Mouse (Mus musculus) adrenal gland, postnatal 10 days (tissue): ENCODE measurements around the gene Gmppa. TPM values are rescaled to one million over a fixed set of nuclear protein-coding genes. Genes with fewer than 3 reads are reported as not detected.

Experiments
- DNase-seq: peaks from one replicate; pipeline ENCODE4 v3.0.0; 2021; ENCODE audit warnings: mixed read lengths
- long read RNA-seq, 2 experiments: library from polyadenylated mRNA; stranded (forward); transcript quantifications; one replicate each; pipeline ENCODE4 v2.0.0; 2021
- total RNA-seq, 2 experiments: library from RNA; stranded (reverse); gene quantifications; 2 replicates each; pipeline ENCODE4 v1.2.3; 2021

Gmppa gene
- 10 to 100 TPM; 58.6 to 61.8 TPM for total RNA-seq
- long read RNA-seq, experiment 1, transcript Gmppa-201 (13 exons, 1,539 nt): major isoform, 25 of 56 reads
- long read RNA-seq, experiment 1, partial matches to known transcripts: 19 of 56 reads
- long read RNA-seq, experiment 1, other reads (novel, unspliced or antisense): 9 of 56 reads
- long read RNA-seq, experiment 2, transcript Gmppa-202 (14 exons, 1,692 nt): minor isoform, 5 of 26 reads
- long read RNA-seq, experiment 2, transcript Gmppa-201 (13 exons, 1,539 nt): major isoform, 11 of 26 reads
- long read RNA-seq, experiment 2, partial matches to known transcripts: 1 of 26 reads
- long read RNA-seq, experiment 2, other reads (novel, unspliced or antisense): 9 of 26 reads

DNA sequence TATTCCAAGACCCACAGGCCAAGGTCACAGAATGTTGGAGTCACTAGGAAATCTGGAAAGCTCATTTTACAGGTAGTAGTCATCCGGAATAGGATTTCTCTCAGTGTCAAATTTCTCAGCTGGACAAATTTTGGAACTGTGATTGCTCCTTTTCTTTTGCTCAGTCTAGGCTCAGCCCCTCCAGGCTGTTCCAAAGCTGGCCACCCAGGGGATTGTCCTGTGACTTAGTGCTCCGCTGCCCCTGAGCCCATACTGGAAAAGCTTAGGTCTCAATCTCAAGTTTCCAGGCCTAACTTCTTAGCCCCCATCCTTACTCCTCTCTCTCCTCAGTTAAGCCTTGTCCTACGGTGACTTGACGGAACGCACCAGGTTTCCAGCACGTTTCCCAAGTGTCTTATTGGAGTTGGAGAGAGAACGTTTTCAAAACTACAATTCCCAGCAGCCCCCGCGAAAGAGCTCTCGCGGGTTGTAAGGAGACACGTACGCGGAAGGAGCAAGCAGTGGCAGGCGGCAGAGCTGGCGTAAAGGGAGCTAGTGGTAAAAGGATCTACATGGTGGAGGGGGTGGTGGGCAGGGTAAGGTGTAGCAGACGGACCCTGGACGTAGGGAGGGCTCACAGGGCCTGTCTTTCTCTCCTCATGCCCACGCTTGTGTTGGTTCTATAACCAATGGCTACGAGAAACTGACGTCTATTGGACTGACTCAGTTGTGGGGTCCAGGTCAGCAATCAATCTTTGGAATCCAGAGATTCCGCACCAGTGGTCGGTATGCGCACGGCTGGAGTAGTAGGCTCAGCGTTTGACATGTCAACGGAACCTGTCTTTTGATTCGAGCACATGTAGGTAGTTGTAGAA is at the start of gene Gmppa:
Gene Gmppa (plus strand): TSS at position 456 of the 854 bp plus-strand sequence.
- DNase-seq: peak; percentile 88

DNA sequence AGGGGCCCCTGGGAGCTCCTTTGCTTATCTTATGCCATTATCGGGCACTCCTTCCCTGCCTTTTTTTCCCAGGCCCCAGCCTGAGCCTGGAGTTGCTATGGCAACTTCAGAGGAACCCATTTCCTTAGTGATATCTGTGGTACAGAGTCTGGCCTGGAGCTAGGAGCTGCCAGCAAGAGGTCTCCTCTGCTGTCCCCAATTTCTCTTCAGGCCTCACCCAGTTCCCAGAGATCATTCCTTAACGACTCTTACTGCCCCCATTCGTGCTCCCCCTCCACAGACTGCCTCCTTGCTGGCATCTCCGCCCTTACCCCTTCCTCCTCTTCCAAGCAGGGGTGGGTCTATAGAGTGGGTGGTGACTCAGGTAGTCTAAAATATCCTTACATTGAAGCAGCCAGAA is 49.6 kb upstream of the Gmppa start:
- DNase-seq: no peak

DNA sequence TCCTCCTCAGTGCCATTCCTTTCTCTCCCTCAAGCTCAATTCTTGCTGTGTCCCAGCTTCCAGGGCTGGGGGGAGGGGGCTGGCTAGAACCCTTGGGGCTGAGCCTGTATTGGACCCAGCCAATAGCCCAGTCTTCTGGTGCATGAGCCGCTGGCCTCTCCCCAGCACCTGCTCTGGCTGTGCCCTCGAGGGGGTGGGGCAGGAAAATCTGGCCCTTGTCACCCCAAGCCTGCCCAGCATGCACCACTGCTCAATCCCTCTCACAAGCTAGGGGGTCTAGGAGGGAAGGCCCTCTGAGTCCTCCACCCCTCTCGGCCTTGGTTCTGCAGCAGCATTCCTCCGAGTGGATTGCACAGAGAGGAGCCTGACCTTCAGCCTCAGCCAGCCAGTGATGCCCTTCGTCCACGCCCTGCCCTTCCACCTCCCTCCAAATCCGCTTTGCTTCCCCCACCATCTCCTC is 48.2 kb upstream of the Gmppa start:
- no peak for DNase-seq

DNA sequence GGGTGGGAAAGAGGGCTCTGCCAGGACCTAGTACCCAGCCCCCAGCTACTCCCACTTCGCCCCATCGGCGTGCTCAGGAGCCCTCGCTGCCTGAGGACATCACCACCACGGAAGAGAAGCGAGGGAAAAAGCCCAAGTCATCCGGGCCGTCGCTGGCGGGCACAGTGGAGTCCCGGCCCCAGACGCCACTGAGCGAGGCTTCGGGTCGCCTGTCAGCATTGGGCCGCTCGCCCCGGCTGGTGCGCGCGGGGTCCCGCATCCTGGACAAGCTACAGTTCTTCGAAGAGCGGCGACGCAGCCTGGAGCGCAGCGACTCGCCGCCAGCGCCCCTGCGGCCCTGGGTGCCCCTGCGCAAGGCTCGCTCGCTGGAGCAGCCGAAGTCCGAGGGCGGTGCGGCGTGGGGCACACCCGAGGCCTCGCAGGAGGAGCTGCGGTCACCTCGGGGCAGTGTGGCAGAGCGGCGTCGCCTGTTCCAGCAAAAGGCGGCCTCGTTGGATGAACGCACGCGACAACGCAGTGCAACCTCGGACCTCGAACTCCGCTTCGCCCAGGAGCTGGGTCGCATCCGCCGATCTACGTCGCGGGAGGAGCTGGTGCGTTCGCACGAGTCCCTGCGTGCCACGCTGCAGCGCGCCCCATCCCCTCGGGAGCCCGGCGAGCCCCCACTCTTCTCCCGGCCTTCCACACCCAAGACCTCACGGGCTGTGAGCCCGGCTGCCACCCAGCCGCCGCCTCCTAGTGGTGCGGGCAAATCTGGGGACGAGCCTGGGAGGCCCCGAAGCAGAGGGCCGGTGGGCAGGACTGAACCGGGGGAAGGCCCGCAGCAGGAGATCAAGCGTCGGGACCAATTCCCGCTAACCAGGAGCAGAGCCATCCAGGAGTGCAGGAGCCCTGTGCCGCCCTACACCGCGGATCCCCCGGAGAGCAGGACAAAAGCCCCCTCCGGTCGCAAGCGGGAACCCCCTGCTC is 47.5 kb upstream of the Gmppa start:
- DNase-seq: no peak

DNA sequence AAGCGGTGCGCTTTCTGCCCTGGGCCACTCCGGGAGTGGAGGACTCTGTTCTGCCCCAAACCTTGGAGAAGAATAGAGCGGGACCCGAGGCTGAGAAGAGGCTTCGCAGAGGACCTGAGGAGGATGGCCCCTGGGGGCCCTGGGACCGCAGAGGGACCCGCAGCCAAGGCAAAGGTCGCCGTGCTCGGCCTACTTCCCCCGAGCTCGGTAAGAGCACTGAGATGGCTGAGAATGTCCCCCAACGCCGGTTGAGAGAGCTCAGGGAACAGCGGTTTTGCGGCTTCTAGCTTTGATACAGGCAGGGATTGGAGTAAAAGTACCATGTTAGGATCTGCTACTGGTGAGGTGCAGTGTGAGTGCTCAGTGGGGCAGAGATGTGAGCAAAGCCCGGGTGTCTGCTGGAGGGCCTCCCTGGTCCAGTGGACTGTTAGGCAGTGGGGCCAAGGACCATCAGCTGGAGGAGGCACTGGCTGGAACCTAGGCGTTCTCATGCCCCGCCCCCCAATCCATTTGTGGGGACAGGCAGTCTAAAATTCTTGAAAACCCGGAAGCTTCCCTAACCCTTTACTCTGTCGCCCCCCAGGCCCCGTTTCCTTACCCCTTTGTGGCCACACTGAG is 46.7 kb upstream of the Gmppa start:
- DNase-seq: no peak

DNA sequence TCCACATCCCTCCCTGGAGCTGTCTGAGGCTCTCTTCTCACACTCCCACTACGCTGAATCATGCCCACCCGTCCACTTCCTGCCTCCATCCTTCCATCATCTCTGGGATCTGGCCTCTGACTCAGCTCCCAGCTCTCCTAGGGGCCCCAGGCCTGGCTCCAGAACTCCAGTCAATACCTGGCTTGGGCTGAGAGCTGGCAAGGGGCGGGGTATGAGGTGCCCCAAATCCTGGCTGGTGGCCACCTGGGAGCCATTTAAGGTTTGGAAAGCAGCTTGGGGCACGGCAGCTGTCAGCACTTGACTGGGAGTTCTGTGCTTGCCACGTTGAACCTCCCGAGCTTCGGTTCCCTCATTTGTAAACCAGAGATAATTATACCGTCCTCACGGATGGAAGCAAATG is 42.6 kb upstream of the Gmppa start:
- no peak for DNase-seq

DNA sequence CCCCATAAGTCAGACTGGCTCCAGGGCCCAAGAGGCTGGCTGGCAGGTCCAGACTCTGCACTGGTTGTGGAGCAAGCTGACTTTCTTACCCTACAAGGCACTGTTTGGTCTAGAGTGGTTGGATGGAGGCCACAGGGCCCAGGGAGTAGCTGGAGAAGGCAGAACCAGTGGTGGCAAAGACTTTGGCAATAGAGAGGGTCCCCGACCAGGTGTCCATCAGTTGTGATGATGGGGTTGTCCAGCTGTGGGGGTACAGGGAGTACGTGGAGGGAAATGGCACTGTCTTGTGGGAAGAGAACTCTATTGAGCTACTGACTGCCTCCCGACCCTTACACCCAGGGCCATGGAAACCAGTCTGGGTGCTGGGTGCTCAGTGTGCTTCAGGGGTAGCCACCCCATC is 41.9 kb upstream of the Gmppa start:
- DNase-seq: no peak

DNA sequence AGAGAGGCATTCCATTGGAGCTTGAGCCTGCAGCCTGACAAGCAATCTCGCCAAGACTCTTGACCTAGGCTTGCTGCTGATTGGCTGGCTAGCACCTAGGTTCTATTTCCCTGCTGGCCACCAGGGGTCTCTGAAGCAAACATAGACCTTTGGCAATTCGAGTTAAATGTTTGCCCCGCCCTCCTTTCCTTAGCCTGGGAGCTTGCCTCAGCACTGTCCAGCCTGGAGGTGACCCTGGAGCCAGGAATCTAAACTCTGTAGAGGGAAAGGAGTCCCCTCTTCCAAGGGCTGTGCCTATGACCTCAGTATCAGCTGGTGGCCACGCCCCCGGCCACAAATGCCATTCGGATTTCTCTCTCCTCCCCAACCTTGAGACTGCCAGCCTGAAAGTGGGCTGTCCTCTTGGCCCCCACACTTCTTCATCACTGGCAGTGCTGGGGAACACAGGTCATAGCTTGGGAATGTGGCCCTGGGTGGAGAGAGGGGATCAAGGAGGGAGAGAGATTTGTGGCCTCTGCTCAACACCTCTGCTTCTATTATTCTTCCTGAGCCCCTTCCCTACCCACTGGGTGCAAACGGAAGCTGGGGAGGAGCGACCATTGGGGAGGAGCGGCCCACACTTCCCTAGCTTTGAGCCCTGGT is 36.8 kb upstream of the Gmppa start:
- peak; percentile 84 for DNase-seq

DNA sequence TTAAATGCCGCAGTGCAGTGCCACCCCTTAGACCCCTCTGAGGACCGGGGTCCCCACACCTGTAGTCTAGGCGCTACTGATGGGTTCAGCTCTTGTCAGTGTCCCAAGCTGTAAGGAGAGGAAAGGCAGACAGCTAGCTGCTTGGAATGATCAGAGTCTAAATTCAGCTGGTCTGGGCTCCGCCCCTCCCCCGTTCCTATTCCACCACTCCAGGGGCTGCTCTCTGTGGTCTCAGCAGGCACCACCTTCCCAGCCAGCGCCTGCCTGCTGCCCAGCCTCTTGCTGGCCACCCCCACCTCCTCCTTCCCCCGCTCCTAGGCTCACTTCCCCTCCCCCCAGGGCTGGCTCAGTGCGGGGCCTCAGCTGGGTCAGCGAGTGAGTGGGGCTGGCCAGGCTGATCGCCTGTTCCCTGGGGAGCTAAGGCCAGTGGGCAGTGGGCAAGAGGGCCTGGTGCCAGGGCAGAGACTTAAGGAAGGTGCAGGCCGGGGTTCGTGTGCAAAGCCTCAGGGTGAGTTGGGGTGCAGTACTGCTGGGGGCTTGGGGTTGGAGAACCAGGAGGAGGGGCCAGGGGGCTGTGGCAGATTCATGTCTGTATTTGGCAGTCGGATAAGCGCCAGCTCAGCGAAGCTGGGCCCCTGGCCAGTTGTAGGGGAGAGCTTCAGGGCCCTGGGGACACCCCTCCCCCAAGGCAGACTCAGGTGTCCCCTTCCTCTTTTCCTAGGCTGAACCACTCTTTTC is 35.8 kb upstream of the Gmppa start:
- peak; percentile 76 for DNase-seq

DNA sequence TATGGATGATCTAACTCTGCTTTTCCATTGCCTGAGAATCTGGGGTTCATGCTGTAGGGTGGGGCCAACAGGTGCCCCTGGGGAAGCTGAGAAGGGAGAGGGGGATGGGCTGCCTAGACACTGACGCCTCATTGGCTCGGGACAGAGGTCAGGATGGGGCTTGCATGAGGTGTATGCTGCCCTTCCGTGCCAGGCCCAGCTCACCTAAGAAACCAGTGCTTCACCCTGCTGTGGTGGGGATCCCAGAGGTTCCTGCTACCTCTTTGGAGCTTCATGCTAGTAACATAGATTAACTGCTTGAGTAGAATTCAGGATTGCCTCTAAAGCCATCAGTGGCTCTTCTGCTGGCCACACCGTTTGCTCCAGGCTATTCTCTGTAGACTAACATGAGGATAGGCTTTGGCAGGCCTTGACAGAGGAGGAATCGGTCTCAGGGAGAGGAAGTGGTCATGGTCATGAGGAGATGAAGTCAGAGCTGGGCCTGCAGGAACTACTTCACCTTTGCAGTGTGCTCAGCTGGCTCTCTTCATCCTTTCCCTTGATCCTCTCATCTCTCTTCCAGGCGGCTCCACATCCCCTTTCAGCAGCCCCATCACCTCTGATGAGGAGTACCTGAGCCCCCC is 35.1 kb upstream of the Gmppa start:
- no peak for DNase-seq

DNA sequence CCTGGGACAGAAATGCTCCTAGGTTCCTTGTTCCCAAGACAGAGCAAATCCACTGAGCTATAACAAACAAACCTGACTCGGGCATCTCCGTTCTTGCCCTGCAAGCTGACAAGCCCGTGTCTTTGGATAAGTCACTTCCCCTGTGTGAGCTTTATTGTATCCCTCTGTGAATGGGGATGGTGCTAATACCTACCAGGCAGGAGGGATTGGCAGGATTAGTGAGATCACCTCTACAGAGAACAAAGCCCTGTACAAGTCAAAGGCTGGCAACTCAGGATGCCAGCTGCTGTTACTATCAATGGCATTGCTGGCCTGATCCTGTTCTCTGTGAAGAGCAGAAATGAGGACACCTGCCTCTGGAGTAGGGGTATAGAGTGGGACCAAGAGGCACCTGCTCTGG is 30.2 kb upstream of the Gmppa start:
- no peak for DNase-seq

DNA sequence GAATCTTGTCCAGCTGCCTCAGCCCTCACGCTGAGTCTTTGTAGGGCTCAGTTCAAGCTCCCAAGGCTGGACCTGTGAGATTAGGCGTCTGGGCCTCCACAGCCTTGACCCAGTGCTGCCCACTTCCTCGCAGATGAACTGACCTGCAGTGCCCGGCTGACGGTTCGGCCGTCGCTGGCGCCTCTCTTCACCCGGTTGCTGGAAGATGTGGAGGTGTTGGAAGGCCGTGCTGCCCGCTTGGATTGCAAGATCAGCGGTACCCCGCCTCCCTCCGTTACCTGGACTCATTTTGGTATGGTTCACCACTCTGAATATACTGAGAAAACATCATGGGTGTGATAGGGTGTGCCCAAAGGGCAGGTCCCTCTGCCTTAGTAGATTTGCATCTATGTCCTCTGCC is 29.6 kb upstream of the Gmppa start:
- DNase-seq: no peak

DNA sequence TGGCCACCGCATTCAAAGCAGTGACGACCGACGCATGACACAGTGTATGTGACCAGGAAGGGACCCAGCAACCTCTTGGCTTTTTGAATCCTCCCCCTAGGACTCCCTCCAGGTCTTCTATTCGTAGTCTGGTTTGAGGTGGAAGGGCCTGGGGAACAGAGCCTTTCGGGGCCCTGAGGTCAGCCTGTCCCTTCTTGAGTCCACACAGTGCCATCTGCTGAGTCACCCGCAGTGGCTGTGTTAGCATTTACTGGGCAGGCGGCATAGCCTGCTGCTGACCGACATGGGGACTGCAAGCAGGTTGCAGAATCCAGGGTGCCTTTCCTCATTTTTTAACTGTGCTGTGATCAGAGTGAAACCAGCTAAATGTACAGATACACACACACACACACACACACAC is 28.7 kb upstream of the Gmppa start:
- no peak for DNase-seq

DNA sequence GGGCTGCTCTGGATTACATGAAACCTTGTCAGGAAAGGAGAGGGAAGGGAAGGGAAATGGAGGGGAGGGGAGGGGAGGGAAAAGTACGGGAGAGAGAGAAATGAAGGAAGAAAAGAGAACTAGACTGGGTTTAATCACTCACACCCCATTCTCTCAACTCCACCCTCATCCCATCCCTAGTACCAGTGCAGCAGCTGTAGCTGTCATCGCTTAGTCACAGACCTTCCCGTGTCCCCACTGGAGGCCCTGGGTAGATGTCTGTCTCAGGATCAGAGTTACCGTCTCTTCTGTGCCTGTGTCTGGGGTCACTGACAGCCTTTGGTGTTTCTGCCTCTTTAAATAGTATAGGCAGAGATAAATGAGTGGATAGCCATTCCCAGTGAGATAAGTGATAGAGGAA is 27.5 kb upstream of the Gmppa start:
- no peak for DNase-seq

DNA sequence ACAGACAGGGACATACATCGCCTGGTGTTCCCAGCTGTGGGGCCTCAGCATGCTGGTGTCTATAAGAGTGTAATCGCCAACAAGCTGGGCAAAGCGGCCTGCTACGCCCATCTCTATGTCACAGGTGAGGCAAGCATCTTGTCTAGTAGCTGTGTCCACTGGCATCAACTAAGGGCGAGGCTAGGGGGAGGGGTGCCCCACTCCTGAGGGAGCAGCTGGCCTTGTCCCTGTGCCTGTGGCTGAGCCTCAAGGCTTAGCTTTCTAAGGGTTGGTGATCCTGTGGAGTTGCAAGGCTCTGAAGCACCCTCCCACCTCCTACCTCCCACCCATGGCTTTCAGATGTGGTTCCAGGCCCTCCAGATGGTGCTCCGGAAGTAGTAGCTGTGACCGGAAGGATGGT is 25.8 kb upstream of the Gmppa start:
- no peak for DNase-seq

DNA sequence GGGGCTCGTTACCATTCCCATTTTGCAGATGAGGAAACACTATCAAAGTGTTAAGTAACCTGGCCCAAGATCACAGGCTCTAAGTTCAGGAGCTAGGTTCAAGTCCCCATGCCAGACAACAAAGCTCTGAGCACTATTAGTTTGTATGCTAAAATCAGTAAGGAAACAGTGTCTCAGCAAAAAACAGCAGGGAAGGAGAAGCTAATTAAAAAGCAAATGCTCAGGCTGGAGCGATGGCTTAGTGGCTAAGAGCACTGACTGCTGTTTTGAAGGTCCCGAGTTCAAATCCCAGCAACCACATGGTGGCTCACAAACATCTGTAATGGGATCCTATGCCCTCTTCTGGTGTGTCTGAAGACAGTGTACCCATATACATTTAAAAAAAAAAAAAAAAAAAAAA is 23.5 kb upstream of the Gmppa start:
- no peak for DNase-seq

DNA sequence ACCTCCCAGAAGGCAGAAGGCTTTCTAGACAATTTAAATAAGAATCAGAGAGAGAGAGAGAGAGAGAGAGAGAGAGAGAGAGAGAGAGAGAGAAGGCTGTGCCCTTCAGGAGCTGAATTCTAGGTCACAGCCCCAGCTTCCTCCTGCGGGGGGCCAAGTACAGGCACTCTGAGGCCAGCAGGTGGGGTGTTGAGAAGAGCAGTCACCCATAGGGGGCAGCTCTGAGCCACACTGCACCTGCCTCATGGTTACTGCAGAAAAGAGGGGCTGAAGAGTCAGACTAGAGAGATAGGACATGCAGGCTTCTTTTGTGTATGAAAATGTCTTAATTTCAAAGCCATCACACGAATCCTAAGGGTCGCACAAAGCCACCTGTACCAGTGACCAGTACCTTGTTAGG is 22.0 kb upstream of the Gmppa start:
- DNase-seq: peak; percentile 42

DNA sequence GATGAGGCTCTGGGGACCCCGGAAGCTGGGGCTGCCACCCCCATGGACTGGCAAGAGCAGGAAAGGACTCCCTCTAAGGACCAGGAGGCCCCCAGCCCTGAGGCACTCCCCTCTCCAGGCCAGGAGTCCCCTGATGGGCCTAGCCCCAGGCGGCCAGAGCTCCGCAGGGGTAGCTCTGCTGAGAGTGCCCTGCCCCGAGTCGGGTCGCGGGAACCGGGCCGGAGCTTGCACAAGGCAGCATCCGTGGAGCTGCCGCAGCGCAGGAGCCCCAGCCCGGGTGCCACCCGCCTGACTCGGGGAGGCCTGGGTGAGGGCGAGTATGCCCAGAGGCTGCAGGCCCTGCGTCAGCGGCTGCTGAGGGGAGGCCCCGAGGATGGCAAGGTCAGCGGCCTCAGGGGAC is 13.9 kb upstream of the Gmppa start:
- no peak for DNase-seq

DNA sequence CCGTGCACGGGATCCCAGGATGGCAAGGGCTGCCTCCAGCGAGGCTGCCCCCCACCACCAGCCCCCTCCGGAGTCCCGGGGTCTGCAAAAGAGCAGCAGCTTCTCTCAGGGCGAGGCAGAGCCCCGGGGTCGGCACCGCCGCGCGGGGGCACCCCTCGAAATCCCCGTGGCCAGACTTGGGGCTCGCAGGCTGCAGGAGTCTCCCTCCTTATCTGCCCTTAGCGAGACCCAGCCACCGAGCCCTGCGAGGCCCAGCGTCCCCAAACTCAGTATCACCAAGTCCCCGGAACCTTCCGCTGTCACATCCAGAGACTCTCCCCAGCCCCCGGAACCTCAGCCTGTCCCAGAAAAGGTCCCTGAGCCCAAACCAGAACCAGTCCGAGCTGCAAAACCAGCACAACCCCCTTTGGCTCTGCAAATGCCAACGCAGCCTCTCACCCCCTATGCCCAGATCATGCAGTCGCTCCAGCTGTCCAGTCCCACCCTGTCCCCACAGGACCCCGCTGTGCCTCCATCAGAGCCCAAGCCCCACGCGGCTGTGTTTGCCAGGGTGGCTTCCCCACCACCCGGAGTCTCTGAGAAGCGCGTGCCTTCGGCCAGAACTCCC is 13.4 kb upstream of the Gmppa start:
- DNase-seq: no peak
